Mouse (Mus musculus) heart, postnatal 36 days (tissue): Measurements from ENCODE around the gene Ccr5. TPM values are rescaled to one million over a fixed set of nuclear protein-coding genes. Genes with fewer than 3 reads are reported as not detected.
"Not testable (repeated sequence)": the region's sequence is repeated elsewhere in the genome, so short reads cannot be mapped to it uniquely, and the experiment has no call there.

Experiments
- DNase-seq, 2 experiments: peaks; one replicate each; pipeline ENCODE4 v3.0.0; 2021 to 2022
- intact Hi-C: fragments of 180-260 bp; cut with DNase I; formaldehyde crosslinking; loops from one replicate; pipeline ENCODE4 v1.15.1; 2025
- total RNA-seq, 2 experiments: library from RNA; stranded (reverse); gene quantifications; 2 replicates each; pipeline ENCODE4 v1.2.3; 2021

Gene Ccr5
- total RNA-seq, 2 experiments from 2014 or later, result 1.5 to 5.1 TPM

DNA sequence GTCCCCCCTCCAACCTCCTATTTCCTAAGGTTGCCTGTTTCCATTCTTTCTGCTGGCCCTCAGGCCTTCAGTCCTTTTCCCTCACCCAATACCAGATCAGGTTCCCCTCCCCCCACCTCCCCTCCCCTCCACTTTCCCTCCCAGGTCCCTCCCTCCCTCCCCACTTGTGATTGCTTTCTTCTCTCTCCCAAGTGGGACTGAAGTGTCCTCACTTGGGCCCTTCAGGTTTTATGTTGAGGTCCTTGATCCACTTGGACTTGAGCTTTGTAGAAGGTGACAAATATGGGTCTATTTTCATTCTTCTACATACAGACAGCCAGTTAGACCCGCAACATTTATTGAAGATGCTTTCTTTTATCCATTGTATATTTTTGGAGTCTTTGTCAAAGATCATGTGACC, 13.6 kb downstream of the Ccr5 start:
- intact Hi-C loops, DNase-seq: not testable (repeated sequence)

DNA sequence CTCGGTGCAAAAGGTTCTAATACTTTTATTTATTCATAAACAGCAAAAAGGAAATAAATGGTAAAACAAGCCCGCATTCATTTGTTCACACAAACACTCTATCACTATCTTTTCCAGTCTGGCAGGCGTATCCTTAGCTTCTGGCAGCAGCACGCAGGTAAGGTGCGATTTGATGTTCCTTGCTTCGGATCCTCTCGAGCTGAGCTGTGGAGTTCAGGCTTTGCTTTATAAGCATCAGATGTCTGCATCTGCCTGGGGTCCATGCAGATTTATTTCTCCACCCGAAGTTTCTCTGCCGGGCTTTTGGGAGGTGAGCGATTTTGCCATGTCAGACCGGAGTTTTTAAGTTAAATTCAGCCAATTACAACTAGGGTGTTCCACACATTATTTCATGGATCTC, 16.3 kb downstream of the Ccr5 start:
- intact Hi-C loops, result no loop called here
- no peak for DNase-seq

DNA sequence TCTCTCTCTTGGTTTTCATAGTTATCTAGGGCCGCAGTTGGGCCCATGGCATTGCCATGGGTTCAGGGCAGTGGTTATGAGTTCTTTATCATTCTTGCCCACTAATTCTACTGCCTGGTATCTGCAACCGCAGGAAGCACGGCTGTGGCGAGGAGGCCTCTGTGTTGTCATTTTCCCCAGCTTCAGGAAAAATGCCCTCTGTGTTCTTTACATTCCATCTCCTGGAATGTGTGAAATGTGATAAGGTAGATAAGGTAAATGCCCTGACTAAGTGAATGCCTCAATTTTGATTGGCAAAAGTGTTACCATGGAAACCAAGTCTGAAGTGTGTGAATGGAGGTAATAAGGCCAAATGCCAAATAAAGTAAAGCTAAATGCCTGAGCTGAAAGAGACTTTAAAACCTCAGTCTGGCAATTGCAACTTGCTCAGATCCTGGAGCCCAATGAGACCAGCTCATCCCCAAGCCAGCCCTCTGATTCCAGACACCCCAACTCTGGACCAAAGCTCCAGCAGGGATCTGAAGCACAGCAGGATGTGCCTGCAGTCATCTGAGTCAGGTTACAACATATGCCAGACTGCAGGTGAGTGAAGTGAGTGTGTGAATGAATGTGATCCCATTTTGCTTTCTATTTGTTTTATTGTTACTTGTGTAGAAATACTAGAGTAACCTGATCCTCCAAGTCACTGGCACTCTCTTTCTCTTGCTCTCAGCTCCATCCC, 16.9 kb downstream of the Ccr5 start:
- intact Hi-C loops, result no loop called here
- no peak for DNase-seq

DNA sequence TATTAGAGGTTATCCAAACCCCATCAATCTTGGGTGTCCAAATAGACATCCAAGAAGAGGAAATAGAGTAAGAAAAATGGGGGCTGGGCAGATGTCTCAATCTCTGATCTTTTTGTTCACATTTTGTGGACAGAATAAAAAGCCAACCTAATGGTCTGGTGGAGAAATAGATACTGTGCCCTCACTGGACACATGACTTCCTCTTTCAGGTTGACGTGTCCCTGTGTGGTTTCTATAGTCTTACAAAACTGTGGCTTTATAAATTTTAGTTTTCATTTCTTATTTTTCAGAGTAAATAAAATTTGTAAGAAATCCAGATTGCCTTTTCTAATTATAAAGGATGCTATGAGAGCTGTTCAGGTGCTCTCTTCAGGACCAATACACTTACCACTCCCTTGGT, 22.3 kb downstream of the Ccr5 start:
- intact Hi-C loops, result no loop called here
- no peak for DNase-seq

DNA sequence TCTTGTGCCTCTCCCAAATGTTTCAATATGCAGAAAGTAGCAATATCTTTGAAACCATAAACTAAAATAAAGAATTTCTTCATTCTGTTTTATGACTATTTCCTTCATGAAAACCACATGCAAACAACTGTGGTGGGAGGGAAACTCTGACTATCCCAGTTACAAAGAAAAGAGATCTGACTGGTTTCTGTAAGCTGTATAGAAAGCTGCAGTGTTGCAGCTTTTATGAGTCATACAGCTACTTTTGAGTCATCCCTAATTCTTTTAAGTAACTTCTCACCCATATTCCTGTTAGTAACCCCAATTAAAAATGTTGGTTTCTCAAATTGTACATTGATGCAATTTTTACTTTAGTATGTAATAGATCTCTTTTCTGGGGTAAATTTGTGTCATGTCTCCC, 25.0 kb downstream of the Ccr5 start:
- no peak for DNase-seq
- intact Hi-C loops, result no loop called here

Other genes starting within 250 kb of the Ccr5 start
- 1 to 10 TPM; 1.1 to 1.3 TPM for gene Ccr1, start 152.9 kb upstream of the Ccr5 start, total RNA-seq
- not detected for gene Ccr1l1, start 143.1 kb upstream of the Ccr5 start, total RNA-seq
- gene Ccr3, start 99.6 kb upstream of the Ccr5 start, total RNA-seq, result not detected
- gene Ccr2, start 19.6 kb upstream of the Ccr5 start, total RNA-seq, result 1 to 10 TPM; 1.2 to 1.7 TPM
- 10 to 100 TPM; 11.6 to 11.7 TPM for gene 2010315B03Rik, start 191.2 kb downstream of the Ccr5 start, total RNA-seq